Mouse (Mus musculus) NIH3T3 (cell line): ENCODE measurements at regions not wholly inside any gene's neighbourhood (a gene's known extent, or its start where the extent isn't known, plus 50 kb on each side); places are given as distances from the start of the nearest gene placed in this dataset.

Source experiments
- DNase-seq: peaks from one replicate; pipeline ENCODE4 v3.0.0-alpha.2; 2012; ENCODE audit warnings: low read depth

- no peak for DNase-seq
Measured at GRCm38 (mm10) chr5:91456924-91457323, 54.1 kb upstream of the Btc start.

- DNase-seq = peak; percentile 73
Measured at GRCm38 (mm10) chr5:91464876-91465508, 52.4 kb upstream of the Parm1 start.
